Mouse (Mus musculus) MEL (cell line): ENCODE data around the gene Polr2h.

Experiments used
- CHD2 ChIP-seq: IDR thresholded peaks from 2 replicates; pipeline ENCODE4 v1.6.1; 2011; ENCODE audit warnings: low read length, improper control_type of control experiment
- CTCF ChIP-seq, 3 experiments: IDR thresholded peaks in 2 of 3; conservative IDR thresholded peaks in 1 of 3; 2 replicates each; pipeline ENCODE4 v1.5.1; 2011 to 2012; ENCODE audit warnings: low read length in 3 of 3, low read depth in 2 of 3, mild to moderate bottlenecking in 2 of 3, improper control_type of control experiment in 1 of 3, inconsistent platforms in 1 of 3, mixed read lengths in 1 of 3, moderate library complexity in 1 of 3; ENCODE audit not compliant: control insufficient read depth in 1 of 3, insufficient read depth in 1 of 3, poor library complexity in 1 of 3, severe bottlenecking in 1 of 3
- E2F4 ChIP-seq: IDR thresholded peaks from 2 replicates; pipeline ENCODE4 v1.6.1; 2011; ENCODE audit warnings: low read depth, low read length, improper control_type of control experiment, borderline replicate concordance
- EP300 ChIP-seq, 2 experiments: IDR thresholded peaks; 2 replicates each; pipeline ENCODE4 v1.6.1; 2011; ENCODE audit warnings: improper control_type of control experiment in 2 of 2, low read length in 2 of 2, low read depth in 1 of 2, mild to moderate bottlenecking in 1 of 2
- HCFC1 ChIP-seq: IDR thresholded peaks from 2 replicates; pipeline ENCODE4 v1.6.1; 2012; ENCODE audit warnings: low read depth, mild to moderate bottlenecking, inconsistent platforms, low read length, improper control_type of control experiment, moderate library complexity
- NELFE ChIP-seq: IDR thresholded peaks from 2 replicates; pipeline ENCODE4 v1.6.1; 2011; ENCODE audit warnings: low read depth, low read length, improper control_type of control experiment
- POLR2A ChIP-seq, 2 experiments: IDR thresholded peaks; 2 replicates each; pipeline ENCODE4 v1.6.1; 2011 to 2012; ENCODE audit warnings: low read length in 2 of 2, mild to moderate bottlenecking in 2 of 2, control low read depth in 1 of 2, improper control_type of control experiment in 1 of 2, low read depth in 1 of 2, moderate library complexity in 1 of 2; ENCODE audit not compliant: control insufficient read depth in 1 of 2, insufficient read depth in 1 of 2, poor library complexity in 1 of 2
- POLR2AphosphoS2 ChIP-seq: IDR thresholded peaks from 2 replicates; pipeline ENCODE4 v1.6.1; 2011; ENCODE audit warnings: low read length, improper control_type of control experiment
- TAL1 ChIP-seq: IDR thresholded peaks from 2 replicates; pipeline ENCODE4 v1.6.1; 2012; ENCODE audit warnings: mild to moderate bottlenecking, inconsistent platforms, low read length, moderate library complexity, mixed read lengths
- TBP ChIP-seq: IDR thresholded peaks from 2 replicates; pipeline ENCODE4 v1.8.0; 2011; ENCODE audit warnings: low read depth, low read length, improper control_type of control experiment
- TCF12 ChIP-seq: IDR thresholded peaks from 2 replicates; pipeline ENCODE4 v1.6.1; 2014; ENCODE audit warnings: low read depth, mild to moderate bottlenecking, inconsistent platforms, low read length, improper control_type of control experiment, moderate library complexity
- USF2 ChIP-seq, 2 experiments: IDR thresholded peaks; 2 replicates each; pipeline ENCODE4 v1.6.1; 2011 to 2012; ENCODE audit warnings: improper control_type of control experiment in 2 of 2, low read length in 2 of 2, borderline replicate concordance in 1 of 2, inconsistent platforms in 1 of 2, low read depth in 1 of 2, mild to moderate bottlenecking in 1 of 2; ENCODE audit not compliant: insufficient read depth in 1 of 2
- ZNF384 ChIP-seq: IDR thresholded peaks from 2 replicates; pipeline ENCODE4 v1.6.1; 2012; ENCODE audit warnings: low read depth, mild to moderate bottlenecking, inconsistent platforms, low read length, improper control_type of control experiment

GRCm38 (mm10) chr16:20717978-20718670, 659 bp downstream of the Polr2h start:
- TF ChIP-seq TAL1, result no peak
- no peak for TF ChIP-seq CTCF (IDR thresholded peaks at IDR 0.05 in 2 of 3, conservative IDR thresholded peaks at IDR 0.05 in 1 of 3; ENCODE audit: control insufficient read depth in 1 of 3, insufficient read depth in 1 of 3, low read depth in 2 of 3, low read length in 3 of 3, poor library complexity in 1 of 3, severe bottlenecking in 1 of 3)
- no peak for TF ChIP-seq POLR2A (IDR thresholded peaks at IDR 0.05; ENCODE audit: control insufficient read depth in 1 of 2, insufficient read depth in 1 of 2, low read depth in 1 of 2, low read length in 2 of 2, poor library complexity in 1 of 2)
- peak; percentile 92 for TF ChIP-seq ZNF384
- no peak for TF ChIP-seq HCFC1
- TF ChIP-seq USF2 (IDR thresholded peaks at IDR 0.05; ENCODE audit: borderline replicate concordance in 1 of 2, insufficient read depth in 1 of 2, low read depth in 1 of 2, low read length in 2 of 2), result no peak
- TF ChIP-seq EP300 (IDR thresholded peaks at IDR 0.05; ENCODE audit: low read depth in 1 of 2, low read length in 2 of 2), result no peak
- 0 out of 2 replicates have a peak, but pooled peaks have one; percentile 5 for TF ChIP-seq TCF12
- peak; percentile 1; the same call in 1 of the 2 replicates for TF ChIP-seq TBP
- TF ChIP-seq CHD2, result no peak
- no peak for TF ChIP-seq E2F4
- no peak for TF ChIP-seq NELFE
- TF ChIP-seq POLR2AphosphoS2, result no peak
